Mouse (Mus musculus): Measurements from ENCODE around the gene Arhgap33. TPM values are rescaled to one million over a fixed set of nuclear protein-coding genes. Genes with fewer than 3 reads are reported as not detected.
"Not testable (repeated sequence)": the region's sequence is repeated elsewhere in the genome, so short reads cannot be mapped to it uniquely, and the experiment has no call there.

The Arhgap33 gene
- polyA plus RNA-seq, 1 experiment from 2014 or later: 7.3 TPM

DNA sequence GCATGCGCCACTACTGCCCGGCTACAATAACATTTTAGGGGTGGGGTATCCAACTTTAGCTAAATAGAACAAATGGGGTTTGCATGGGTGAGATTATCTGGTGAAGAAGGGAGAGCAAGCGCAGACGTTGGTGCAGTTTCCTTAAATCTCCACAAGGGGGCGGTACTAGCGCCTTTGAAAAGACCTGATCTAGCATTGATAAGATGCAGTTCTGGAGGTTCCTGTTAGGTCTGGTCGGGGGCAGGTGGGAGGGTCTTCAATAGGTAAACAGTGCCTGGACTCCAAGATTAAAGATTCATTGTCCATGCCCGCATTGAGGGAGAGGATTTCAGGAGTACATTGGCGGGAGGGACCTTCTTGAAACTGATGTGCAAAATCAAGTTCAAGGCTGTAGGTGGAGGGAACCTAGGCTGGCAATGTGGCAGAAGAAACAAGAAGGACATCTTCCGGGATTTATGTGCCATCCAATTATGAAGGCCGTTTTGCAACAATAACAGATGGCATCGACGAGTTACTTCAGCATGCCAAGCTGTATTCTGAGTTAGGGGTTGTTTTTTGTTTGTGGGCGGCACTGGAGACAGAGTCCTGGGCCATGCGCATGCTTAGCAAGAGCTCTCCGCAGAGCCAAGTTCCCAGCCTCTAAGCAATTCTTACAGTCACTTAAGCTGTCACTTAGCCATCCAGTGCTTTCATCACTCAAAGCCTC is 44.5 kb downstream of the Arhgap33 start:
- 28% methylated on average over 16 of the region's 16 CpGs for WGBS
- Histone ChIP-seq H3K4me1 (no peaks in the 10 kb centered on the region), H3K4me3 (replicated peaks) (no peak overlapping the region), H3K4me2 (no peak overlapping the region), H3K9ac (no peak overlapping the region), H3K27ac (no peak overlapping the region), H3K27me3 (replicated peaks) (no peaks in the 10 kb centered on the region), H3K36me3 (no peaks in the 10 kb centered on the region), H3K9me3 (no peaks in the 10 kb centered on the region)
- ATAC-seq (ENCODE audit: insufficient read depth, low FRiP score, low read depth): no peak

DNA sequence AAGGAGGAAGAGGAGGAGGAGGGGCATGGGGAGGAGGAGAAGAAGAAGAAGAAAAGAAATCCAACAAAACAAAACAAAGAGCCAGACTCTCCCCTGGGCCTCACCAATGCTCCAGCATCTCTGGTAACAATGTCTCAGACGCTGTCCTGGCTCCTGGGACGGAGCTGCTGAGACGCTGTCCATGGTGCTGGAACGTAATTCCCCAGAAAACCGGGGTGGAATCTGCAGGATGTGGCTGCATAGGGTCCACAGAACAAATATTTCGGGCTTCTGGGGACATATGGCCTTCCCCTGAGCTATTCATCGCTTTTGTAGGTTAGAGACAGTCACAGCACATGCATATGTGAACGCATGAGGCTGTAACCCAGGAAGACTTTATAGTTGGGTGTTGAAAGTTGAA is 50.6 kb downstream of the Arhgap33 start:
- H3K4me3 ChIP-seq (replicated peaks): no peak overlapping the region
- H3K27me3 ChIP-seq (replicated peaks): no peaks in the 10 kb centered on the region
- WGBS: 16% methylated on average over 8 of the region's 8 CpGs
- no peak overlapping the region for H3K27ac ChIP-seq
- no peaks in the 10 kb centered on the region for H3K4me1 ChIP-seq
- H3K9ac ChIP-seq: no peak overlapping the region
- ATAC-seq (ENCODE audit: insufficient read depth, low FRiP score, low read depth): no peak
- no peaks in the 10 kb centered on the region for H3K36me3 ChIP-seq
- H3K9me3 ChIP-seq: no peaks in the 10 kb centered on the region
- no peak overlapping the region for H3K4me2 ChIP-seq

DNA sequence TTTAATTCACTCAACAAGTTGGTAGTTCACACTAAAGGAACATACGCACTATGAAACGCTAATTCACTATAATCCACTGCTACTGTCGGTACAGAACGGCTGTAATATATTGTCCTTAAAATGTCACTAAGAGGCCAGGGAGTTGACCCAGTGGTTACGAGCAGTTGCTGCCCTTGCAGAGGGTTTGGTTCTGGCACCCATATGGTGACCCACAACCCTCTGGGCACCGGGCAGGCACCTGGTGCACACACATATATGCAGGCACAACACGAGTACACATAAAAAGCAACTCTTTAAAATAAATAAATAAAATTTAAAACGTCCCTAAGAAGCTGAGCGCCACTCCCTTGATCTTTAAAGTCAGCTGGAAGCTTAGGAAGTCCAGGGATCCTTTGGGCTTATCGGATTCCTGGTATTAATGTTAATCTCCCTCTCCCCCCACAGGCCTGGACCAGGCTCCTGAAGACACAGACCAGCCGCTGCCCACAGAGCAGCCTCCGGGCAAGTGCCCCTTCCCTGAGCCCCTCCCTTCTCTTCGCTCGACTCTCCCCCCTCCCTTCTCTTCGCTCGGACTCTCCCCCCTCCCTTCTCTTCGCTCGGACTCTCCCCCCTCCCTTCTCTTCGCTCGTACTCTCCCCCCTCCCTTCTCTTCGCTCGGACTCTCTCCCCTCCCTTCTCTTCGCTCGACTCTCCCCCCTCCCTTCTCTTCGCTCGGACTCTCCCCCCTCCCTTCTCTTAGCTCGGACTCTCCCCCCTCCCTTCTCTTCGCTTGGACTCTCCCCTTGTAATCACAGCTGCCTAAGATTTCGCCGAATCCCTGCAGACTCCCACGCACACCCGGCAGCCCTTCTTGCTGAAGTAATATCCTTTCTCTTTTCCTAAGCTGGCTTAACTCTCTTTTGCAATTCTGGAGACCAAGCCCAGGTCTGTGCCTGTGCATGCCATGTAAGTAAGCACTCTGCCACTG is 57.2 kb downstream of the Arhgap33 start:
- H3K9me3 ChIP-seq: no peaks in the 10 kb centered on the region
- peak overlapping the region; percentile 17; the same call in 1 of the 2 replicates for H3K4me3 ChIP-seq (replicated peaks)
- no peak for ATAC-seq (ENCODE audit: insufficient read depth, low FRiP score, low read depth)
- H3K4me2 ChIP-seq: peak overlapping the region; percentile 48
- 7% methylated on average over 30 of the region's 32 CpGs for WGBS
- H3K36me3 ChIP-seq: no peaks in the 10 kb centered on the region
- no peaks in the 10 kb centered on the region for H3K27me3 ChIP-seq (replicated peaks)
- no peak overlapping the region for H3K9ac ChIP-seq
- peaks cover 8% of the 10 kb centered on the region; the same call in 1 of the 2 replicates for H3K4me1 ChIP-seq
- no peak overlapping the region for H3K27ac ChIP-seq

DNA sequence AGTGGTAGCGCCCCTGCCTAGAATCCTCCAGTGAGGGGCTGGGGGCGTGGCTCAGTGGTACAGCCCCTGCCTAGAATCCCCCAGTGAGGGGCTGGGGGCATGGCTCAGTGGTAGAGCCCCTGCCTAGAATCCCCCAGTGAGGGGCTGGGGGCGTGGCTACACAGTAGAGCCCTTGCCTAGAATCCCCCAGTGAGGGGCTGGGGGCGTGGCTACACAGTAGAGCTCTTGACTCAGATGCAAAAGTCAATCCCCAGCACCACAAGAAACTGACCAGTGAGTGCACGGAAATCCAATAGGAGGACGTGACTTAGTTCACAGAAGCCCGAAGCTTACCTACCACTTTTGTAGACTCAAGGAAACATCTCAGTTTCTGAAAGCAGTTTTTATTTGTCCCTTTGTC is 58.7 kb downstream of the Arhgap33 start:
- H3K9me3 ChIP-seq; H3K27me3 ChIP-seq (replicated peaks); H3K4me2 ChIP-seq; H3K4me1 ChIP-seq; ATAC-seq (ENCODE audit: insufficient read depth, low FRiP score, low read depth); H3K4me3 ChIP-seq (replicated peaks); H3K9ac ChIP-seq; H3K36me3 ChIP-seq; H3K27ac ChIP-seq: not testable (repeated sequence)
- 84% methylated on average over 7 of the region's 7 CpGs for WGBS

DNA sequence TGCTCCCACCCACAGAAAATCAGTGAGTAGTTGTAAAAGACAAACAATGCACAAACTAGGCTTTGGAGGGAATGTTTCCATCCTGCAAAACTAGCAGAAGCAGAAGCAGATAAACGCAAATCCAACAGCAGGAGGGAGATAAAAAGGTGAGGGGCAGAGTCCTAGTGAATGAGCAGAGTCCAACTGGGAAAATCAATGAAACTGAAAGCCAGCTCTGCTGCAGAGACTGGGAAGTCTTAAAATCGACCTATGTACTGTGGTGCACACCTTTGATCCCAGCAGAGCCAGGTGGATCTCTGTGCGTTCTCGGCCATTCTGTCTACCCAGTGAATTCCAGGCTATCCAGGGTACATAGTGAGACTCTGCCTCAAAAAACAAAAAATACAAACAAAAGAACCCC is 59.9 kb downstream of the Arhgap33 start:
- no peak for ATAC-seq (ENCODE audit: insufficient read depth, low FRiP score, low read depth)
- H3K9ac ChIP-seq: no peak overlapping the region
- H3K36me3 ChIP-seq: no peaks in the 10 kb centered on the region
- no peak overlapping the region for H3K4me3 ChIP-seq (replicated peaks)
- H3K27ac ChIP-seq: no peak overlapping the region
- H3K4me1 ChIP-seq: peaks cover 8% of the 10 kb centered on the region; the same call in 1 of the 2 replicates
- no peaks in the 10 kb centered on the region for H3K27me3 ChIP-seq (replicated peaks)
- no peak overlapping the region for H3K4me2 ChIP-seq
- no peaks in the 10 kb centered on the region for H3K9me3 ChIP-seq
- 52% methylated on average over 4 of the region's 4 CpGs for WGBS

DNA sequence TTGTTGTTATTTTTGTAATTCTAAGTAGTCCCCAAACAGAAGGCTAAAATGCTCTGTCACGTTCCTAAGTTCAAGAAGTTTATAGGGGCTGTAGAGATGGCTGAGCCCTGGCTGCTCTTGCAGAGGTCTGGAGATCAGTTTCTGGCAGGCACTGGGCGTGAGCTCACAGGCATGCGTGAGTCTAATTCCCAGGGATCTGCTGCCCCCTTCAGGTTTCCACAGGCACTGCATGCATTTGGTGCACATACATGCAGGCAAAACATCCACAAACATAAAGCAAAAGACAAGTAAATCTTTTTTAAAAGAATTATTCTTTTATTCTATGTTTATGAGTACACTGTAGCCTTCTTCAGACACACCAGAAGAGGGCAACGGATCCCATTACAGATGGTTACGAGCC is 62.4 kb downstream of the Arhgap33 start:
- Histone ChIP-seq H3K4me3 (replicated peaks) (no peak overlapping the region), H3K27me3 (replicated peaks) (peaks cover 5% of the 10 kb centered on the region), H3K4me1 (0 out of 2 replicates have a peak, but pooled peaks cover under 1% of the 10 kb centered on the region), H3K9ac (no peak overlapping the region), H3K36me3 (no peaks in the 10 kb centered on the region), H3K9me3 (no peaks in the 10 kb centered on the region), H3K4me2 (no peak overlapping the region), H3K27ac (no peak overlapping the region)
- ATAC-seq (ENCODE audit: insufficient read depth, low FRiP score, low read depth): no peak
- WGBS: 46% methylated on average over 5 of the region's 5 CpGs

Small RNAs within 50 kb of the gene (microRNA-seq; reads per million reads assigned to microRNA genes)
- 0.97 reads per million for gene Gm38670

Other genes starting within 250 kb of the Arhgap33 start
- 23.2 and 26.6 TPM in 2 replicates for gene Clip3, start 243.3 kb downstream of the Arhgap33 start, polyA plus RNA-seq (2015; fragmentation: Nextera tagmentation; extraction: Ambion mirVana)
- 63.2 and 72.3 TPM in 2 replicates for gene Alkbh6, start 226.3 kb downstream of the Arhgap33 start, polyA plus RNA-seq (2015; fragmentation: Nextera tagmentation; extraction: Ambion mirVana)
- 65.2 and 73.8 TPM in 2 replicates for gene Syne4, start 220.3 kb downstream of the Arhgap33 start, polyA plus RNA-seq (2015; fragmentation: Nextera tagmentation; extraction: Ambion mirVana)
- gene E130208F15Rik, start 213.3 kb downstream of the Arhgap33 start, polyA plus RNA-seq (2015; fragmentation: Nextera tagmentation; extraction: Ambion mirVana): 2.4 and 2.6 TPM in 2 replicates
- 14.3 and 16.1 TPM in 2 replicates for gene Sdhaf1, start 211.2 kb downstream of the Arhgap33 start, polyA plus RNA-seq (2015; fragmentation: Nextera tagmentation; extraction: Ambion mirVana)
- gene Lrfn3, start 172.3 kb downstream of the Arhgap33 start, polyA plus RNA-seq (2015; fragmentation: Nextera tagmentation; extraction: Ambion mirVana): 4.9 and 5.6 TPM in 2 replicates
- gene Tyrobp, start 121.3 kb downstream of the Arhgap33 start, polyA plus RNA-seq (2015; fragmentation: Nextera tagmentation; extraction: Ambion mirVana): 71.6 and 84.5 TPM in 2 replicates
- 1.4 and 2.0 TPM in 2 replicates for gene Hcst, start 115.2 kb downstream of the Arhgap33 start, polyA plus RNA-seq (2015; fragmentation: Nextera tagmentation; extraction: Ambion mirVana)
- 2.5 and 2.6 TPM in 2 replicates for gene Nfkbid, start 113.3 kb downstream of the Arhgap33 start, polyA plus RNA-seq (2015; fragmentation: Nextera tagmentation; extraction: Ambion mirVana)
- 38.6 and 46.5 TPM in 2 replicates for gene Aplp1, start 89.5 kb downstream of the Arhgap33 start, polyA plus RNA-seq (2015; fragmentation: Nextera tagmentation; extraction: Ambion mirVana)
- gene Kirrel2, start 77.4 kb downstream of the Arhgap33 start, polyA plus RNA-seq (2015; fragmentation: Nextera tagmentation; extraction: Ambion mirVana): 4.7 and 6.0 TPM in 2 replicates
- 3.7 and 5.7 TPM in 2 replicates for gene Nphs1, start 76.7 kb downstream of the Arhgap33 start, polyA plus RNA-seq (2015; fragmentation: Nextera tagmentation; extraction: Ambion mirVana)
- gene Prodh2, start 41.4 kb downstream of the Arhgap33 start, polyA plus RNA-seq (2015; fragmentation: Nextera tagmentation; extraction: Ambion mirVana): 3.8 and 5.0 TPM in 2 replicates
- 49.6 and 51.0 TPM in 2 replicates for gene Hspb6, start 17.1 kb upstream of the Arhgap33 start, polyA plus RNA-seq (2015; fragmentation: Nextera tagmentation; extraction: Ambion mirVana)
- 11.1 and 13.5 TPM in 2 replicates for gene Proser3, start 17.2 kb upstream of the Arhgap33 start, polyA plus RNA-seq (2015; fragmentation: Nextera tagmentation; extraction: Ambion mirVana)
- gene Lin37, start 24.8 kb upstream of the Arhgap33 start, polyA plus RNA-seq (2015; fragmentation: Nextera tagmentation; extraction: Ambion mirVana): 55.0 and 66.3 TPM in 2 replicates
- 82.5 and 85.7 TPM in 2 replicates for gene U2af1l4, start 28.2 kb upstream of the Arhgap33 start, polyA plus RNA-seq (2015; fragmentation: Nextera tagmentation; extraction: Ambion mirVana)
- gene Gm49396, start 28.3 kb upstream of the Arhgap33 start, polyA plus RNA-seq (2015; fragmentation: Nextera tagmentation; extraction: Ambion mirVana): 11.1 and 11.5 TPM in 2 replicates
- 135 and 138 TPM in 2 replicates for gene Psenen, start 28.6 kb upstream of the Arhgap33 start, polyA plus RNA-seq (2015; fragmentation: Nextera tagmentation; extraction: Ambion mirVana)
- gene Igflr1, start 30.4 kb upstream of the Arhgap33 start, polyA plus RNA-seq (2015; fragmentation: Nextera tagmentation; extraction: Ambion mirVana): 2.2 and 3.5 TPM in 2 replicates
- 7.6 and 8.4 TPM in 2 replicates for gene Kmt2b, start 53.7 kb upstream of the Arhgap33 start, polyA plus RNA-seq (2015; fragmentation: Nextera tagmentation; extraction: Ambion mirVana)
- gene Zbtb32, start 63.8 kb upstream of the Arhgap33 start, polyA plus RNA-seq (2015; fragmentation: Nextera tagmentation; extraction: Ambion mirVana): 0.81 and 0.90 TPM in 2 replicates
- gene Upk1a, start 77.8 kb upstream of the Arhgap33 start, polyA plus RNA-seq (2015; fragmentation: Nextera tagmentation; extraction: Ambion mirVana): 6.8 and 7.4 TPM in 2 replicates
- gene Cox6b1, start 91.1 kb upstream of the Arhgap33 start, polyA plus RNA-seq (2015; fragmentation: Nextera tagmentation; extraction: Ambion mirVana): 994 and 1,014 TPM in 2 replicates
- not detected in 2 replicates for gene Etv2, start 100.8 kb upstream of the Arhgap33 start, polyA plus RNA-seq (2015; fragmentation: Nextera tagmentation; extraction: Ambion mirVana)
- gene Rbm42, start 115.3 kb upstream of the Arhgap33 start, polyA plus RNA-seq (2015; fragmentation: Nextera tagmentation; extraction: Ambion mirVana): 110 and 111 TPM in 2 replicates
- 39.1 and 47.7 TPM in 2 replicates for gene Haus5, start 129.9 kb upstream of the Arhgap33 start, polyA plus RNA-seq (2015; fragmentation: Nextera tagmentation; extraction: Ambion mirVana)
- not detected in 2 replicates for gene Pmis2, start 136.5 kb upstream of the Arhgap33 start, polyA plus RNA-seq (2015; fragmentation: Nextera tagmentation; extraction: Ambion mirVana)
- gene 2200002J24Rik, start 163.9 kb upstream of the Arhgap33 start, polyA plus RNA-seq (2015; fragmentation: Nextera tagmentation; extraction: Ambion mirVana): 4.2 and 6.6 TPM in 2 replicates
- gene Atp4a, start 177.1 kb upstream of the Arhgap33 start, polyA plus RNA-seq (2015; fragmentation: Nextera tagmentation; extraction: Ambion mirVana): 4.9 and 9.2 TPM in 2 replicates
- 227 and 239 TPM in 2 replicates for gene Tmem147, start 194.5 kb upstream of the Arhgap33 start, polyA plus RNA-seq (2015; fragmentation: Nextera tagmentation; extraction: Ambion mirVana)
- gene Gapdhs, start 208.6 kb upstream of the Arhgap33 start, polyA plus RNA-seq (2015; fragmentation: Nextera tagmentation; extraction: Ambion mirVana): 0.50 and 0.73 TPM in 2 replicates
- gene Sbsn, start 216.4 kb upstream of the Arhgap33 start, polyA plus RNA-seq (2015; fragmentation: Nextera tagmentation; extraction: Ambion mirVana): 8.4 and 17.9 TPM in 2 replicates
- 70.8 and 142 TPM in 2 replicates for gene Dmkn, start 228.7 kb upstream of the Arhgap33 start, polyA plus RNA-seq (2015; fragmentation: Nextera tagmentation; extraction: Ambion mirVana)

Measured in stomach, embryonic 15.5 days (tissue).